Mouse (Mus musculus): ENCODE results near the gene Sun5.

DNA sequence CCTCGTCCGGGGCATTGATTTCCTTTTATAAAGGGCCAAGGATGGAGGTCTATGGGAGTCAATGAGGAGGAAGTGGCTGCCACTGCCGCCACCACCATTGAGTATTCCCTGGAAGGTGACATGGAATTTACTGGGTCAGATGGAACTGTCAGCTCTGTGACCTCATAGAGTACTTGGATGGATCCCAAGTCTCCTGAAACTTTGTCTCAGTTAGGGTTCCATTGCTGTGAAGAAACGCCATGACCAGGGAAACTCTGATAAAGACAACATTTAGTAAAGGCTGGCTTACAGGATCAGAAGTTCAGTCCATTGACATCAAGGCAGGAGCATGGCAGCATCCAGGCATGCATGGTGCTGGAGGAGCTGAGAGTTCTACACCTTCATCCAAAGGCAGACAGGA lies at the start of gene Sun5:
- no peak for TF ChIP-seq EP300 (IDR thresholded peaks at IDR 0.05; ENCODE audit: low read depth)
- no peak for TF ChIP-seq CTCF (IDR thresholded peaks at IDR 0.05; ENCODE audit: low read depth)

Data from heart, postnatal 0 days (tissue).